Mouse (Mus musculus): ENCODE results near the gene B3gat2. TPM values are rescaled to one million over a fixed set of nuclear protein-coding genes. Genes with fewer than 3 reads are reported as not detected.

Gene B3gat2
- polyA plus RNA-seq, 1 experiment from 2014 or later, result 0.51 TPM

DNA sequence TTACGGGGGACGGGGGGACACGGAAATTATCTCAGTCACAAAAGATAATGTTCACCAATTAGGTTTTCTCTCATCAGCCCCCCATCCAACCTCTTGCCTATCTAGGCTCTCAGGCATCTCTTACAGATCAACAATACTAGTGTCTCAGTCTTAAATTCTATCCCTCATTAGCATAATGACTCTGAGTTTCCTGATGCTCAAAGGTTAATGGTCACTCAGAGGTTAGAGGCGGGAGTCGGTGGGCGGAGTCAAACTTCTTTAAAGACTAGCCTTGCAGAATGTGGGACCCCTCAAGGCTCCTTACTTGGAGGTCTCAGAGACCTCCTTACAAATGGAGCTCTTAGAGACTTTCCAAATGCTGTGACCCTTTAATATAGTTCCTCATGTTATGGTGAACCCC, 8.0 kb upstream of the B3gat2 start:
- H3K4me2 ChIP-seq (ENCODE audit: low read length), result no peak overlapping the region
- no peaks in the 10 kb centered on the region for H3K36me3 ChIP-seq (ENCODE audit: control insufficient read depth, insufficient read depth, low read length)
- no peak overlapping the region for H3K9ac ChIP-seq (ENCODE audit: low read length)
- H3K27me3 ChIP-seq (ENCODE audit: control insufficient read depth, insufficient read depth, low read length), result peaks cover 1% of the 10 kb centered on the region; the same call in 1 of the 2 replicates
- no peaks in the 10 kb centered on the region for H3K9me3 ChIP-seq (ENCODE audit: control insufficient read depth, low read length)
- H3K4me1 ChIP-seq (ENCODE audit: control insufficient read depth in 2 of 2, insufficient read depth in 2 of 2, low read length in 2 of 2), result no peaks in the 10 kb centered on the region
- H3K27ac ChIP-seq (replicated peaks in 1 of 2; ENCODE audit: control insufficient read depth in 1 of 2, insufficient read depth in 1 of 2, low read depth in 2 of 2, low read length in 2 of 2), result no peak overlapping the region
- 78% methylated on average over 6 of the region's 6 CpGs for WGBS
- H3K4me3 ChIP-seq (ENCODE audit: control insufficient read depth in 1 of 2, insufficient read depth in 1 of 2, low read depth in 1 of 2, low read length in 2 of 2), result no peak overlapping the region
- ATAC-seq (ENCODE audit: insufficient number of reproducible peaks, insufficient read depth, low FRiP score, low read depth), result no peak

DNA sequence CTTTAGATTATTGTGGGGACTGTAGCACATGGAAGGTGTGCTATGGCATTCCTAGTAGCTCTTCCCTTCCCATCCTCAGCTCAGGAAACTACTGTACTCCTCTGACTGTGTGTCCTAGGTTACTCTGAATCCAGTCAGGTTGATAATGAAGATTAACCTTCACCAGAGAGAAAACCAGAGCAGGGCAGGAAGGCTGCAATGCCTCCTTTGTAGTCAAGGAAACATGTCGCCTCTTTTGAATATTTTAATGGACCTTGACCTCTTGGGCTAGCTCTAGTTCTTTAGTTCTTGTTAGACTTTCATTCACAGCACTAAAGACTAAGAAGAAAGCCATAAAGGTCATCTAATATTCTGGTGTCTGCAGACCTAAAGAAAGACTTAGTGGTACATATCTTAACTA, 7.2 kb upstream of the B3gat2 start:
- Histone ChIP-seq H3K27ac (replicated peaks in 1 of 2; ENCODE audit: control insufficient read depth in 1 of 2, insufficient read depth in 1 of 2, low read depth in 2 of 2, low read length in 2 of 2) (no peak overlapping the region), H3K27me3 (ENCODE audit: control insufficient read depth, insufficient read depth, low read length) (peaks cover 7% of the 10 kb centered on the region), H3K9me3 (ENCODE audit: control insufficient read depth, low read length) (no peaks in the 10 kb centered on the region), H3K4me1 (ENCODE audit: control insufficient read depth in 2 of 2, insufficient read depth in 2 of 2, low read length in 2 of 2) (no peaks in the 10 kb centered on the region), H3K9ac (ENCODE audit: low read length) (no peak overlapping the region), H3K4me3 (ENCODE audit: control insufficient read depth in 1 of 2, insufficient read depth in 1 of 2, low read depth in 1 of 2, low read length in 2 of 2) (no peak overlapping the region), H3K4me2 (ENCODE audit: low read length) (no peak overlapping the region), H3K36me3 (ENCODE audit: control insufficient read depth, insufficient read depth, low read length) (no peaks in the 10 kb centered on the region)
- ATAC-seq (ENCODE audit: insufficient number of reproducible peaks, insufficient read depth, low FRiP score, low read depth), result no peak
- WGBS, result 69% methylated on average over 1 of the region's 1 CpGs

DNA sequence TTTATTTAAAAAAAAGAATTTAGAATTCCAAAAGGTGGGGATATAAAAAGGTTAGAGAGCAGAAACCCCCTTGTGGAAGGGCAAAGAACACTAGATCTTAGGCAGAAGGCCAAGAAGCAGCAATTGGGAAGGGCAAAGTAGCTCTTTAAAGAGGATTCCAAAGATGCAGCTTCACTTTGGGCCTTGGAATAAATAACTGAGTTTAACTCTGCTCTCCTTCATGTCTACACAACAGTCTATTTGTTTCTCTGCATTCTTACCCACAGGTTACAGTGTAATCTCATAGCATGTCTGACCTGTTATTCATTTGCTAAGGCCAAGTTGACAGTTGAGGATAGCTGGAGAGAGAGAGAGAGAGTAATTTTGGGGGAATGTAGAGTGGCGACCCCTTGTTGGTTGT, 6.6 kb upstream of the B3gat2 start:
- Histone ChIP-seq H3K9ac (ENCODE audit: low read length) (no peak overlapping the region), H3K9me3 (ENCODE audit: control insufficient read depth, low read length) (no peaks in the 10 kb centered on the region), H3K4me3 (ENCODE audit: control insufficient read depth in 1 of 2, insufficient read depth in 1 of 2, low read depth in 1 of 2, low read length in 2 of 2) (no peak overlapping the region), H3K4me2 (ENCODE audit: low read length) (no peak overlapping the region), H3K27me3 (ENCODE audit: control insufficient read depth, insufficient read depth, low read length) (peaks cover 14% of the 10 kb centered on the region), H3K27ac (replicated peaks in 1 of 2; ENCODE audit: control insufficient read depth in 1 of 2, insufficient read depth in 1 of 2, low read depth in 2 of 2, low read length in 2 of 2) (no peak overlapping the region), H3K4me1 (ENCODE audit: control insufficient read depth in 2 of 2, insufficient read depth in 2 of 2, low read length in 2 of 2) (no peaks in the 10 kb centered on the region), H3K36me3 (ENCODE audit: control insufficient read depth, insufficient read depth, low read length) (no peaks in the 10 kb centered on the region)
- ATAC-seq (ENCODE audit: insufficient number of reproducible peaks, insufficient read depth, low FRiP score, low read depth), result no peak
- 86% methylated on average over 1 of the region's 1 CpGs for WGBS

GRCm38 (mm10) chr1:23762136-23762687, 659 bp downstream of the B3gat2 start:
- Histone ChIP-seq H3K4me2 (ENCODE audit: low read length) (peak overlapping the region; percentile 99), H3K4me1 (ENCODE audit: control insufficient read depth in 2 of 2, insufficient read depth in 2 of 2, low read length in 2 of 2) (peaks cover 4 to 13% of the 10 kb centered on the region in 2 experiments; a peak in 3 of 4 replicates), H3K36me3 (ENCODE audit: control insufficient read depth, insufficient read depth, low read length) (no peaks in the 10 kb centered on the region), H3K27ac (replicated peaks in 1 of 2; ENCODE audit: control insufficient read depth in 1 of 2, insufficient read depth in 1 of 2, low read depth in 2 of 2, low read length in 2 of 2) (no peak overlapping the region), H3K9ac (ENCODE audit: low read length) (peak overlapping the region; percentile 58), H3K27me3 (ENCODE audit: control insufficient read depth, insufficient read depth, low read length) (peaks cover 60% of the 10 kb centered on the region), H3K9me3 (ENCODE audit: control insufficient read depth, low read length) (no peaks in the 10 kb centered on the region), H3K4me3 (ENCODE audit: control insufficient read depth in 1 of 2, insufficient read depth in 1 of 2, low read depth in 1 of 2, low read length in 2 of 2) (peak overlapping the region; percentile 57 to 62)
- under 1% methylated on average over 45 of the region's 45 CpGs for WGBS
- peak; percentile 24; the same call in 1 of the 2 replicates for ATAC-seq (ENCODE audit: insufficient number of reproducible peaks, insufficient read depth, low FRiP score, low read depth)

DNA sequence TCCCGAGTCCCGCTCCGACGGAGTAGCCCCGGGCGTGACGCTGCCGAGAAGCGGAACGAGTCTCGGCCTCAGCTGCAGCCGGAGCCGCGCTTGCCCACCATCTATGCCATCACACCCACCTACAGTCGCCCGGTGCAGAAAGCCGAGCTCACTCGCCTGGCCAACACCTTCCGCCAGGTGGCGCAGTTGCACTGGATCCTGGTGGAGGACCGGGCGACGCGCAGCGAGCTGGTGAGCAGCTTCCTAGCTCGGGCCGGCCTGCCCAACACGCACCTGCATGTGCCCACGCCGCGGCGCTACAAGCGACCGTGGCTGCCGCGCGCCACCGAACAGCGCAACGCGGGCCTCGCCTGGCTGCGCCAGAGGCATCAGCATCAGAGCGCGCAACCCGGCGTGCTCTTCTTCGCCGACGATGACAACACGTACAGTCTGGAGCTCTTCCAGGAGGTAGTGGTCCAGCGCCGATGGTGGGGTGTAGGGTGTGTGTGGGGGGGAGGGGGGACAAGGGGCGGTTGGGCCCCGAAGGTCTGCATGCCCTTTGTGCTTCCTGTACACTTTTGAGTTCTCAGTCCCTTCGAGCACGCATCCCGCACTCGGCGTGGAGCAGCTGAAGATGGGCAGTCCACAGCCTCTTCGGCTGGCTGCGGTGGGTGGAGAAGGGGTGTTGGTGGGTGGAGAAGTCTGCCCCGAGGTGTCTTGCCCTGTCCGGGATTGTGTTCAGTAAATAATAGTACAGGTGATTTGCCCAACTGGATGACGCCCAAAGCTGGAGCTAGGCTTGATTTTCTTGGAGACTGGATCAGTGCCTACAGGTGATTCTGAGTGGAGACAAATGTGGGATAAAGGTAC, 1.5 kb downstream of the B3gat2 start:
- no peak overlapping the region for H3K27ac ChIP-seq (replicated peaks in 1 of 2; ENCODE audit: control insufficient read depth in 1 of 2, insufficient read depth in 1 of 2, low read depth in 2 of 2, low read length in 2 of 2)
- H3K36me3 ChIP-seq (ENCODE audit: control insufficient read depth, insufficient read depth, low read length), result no peaks in the 10 kb centered on the region
- H3K9me3 ChIP-seq (ENCODE audit: control insufficient read depth, low read length), result no peaks in the 10 kb centered on the region
- peak overlapping the region; percentile 99 for H3K4me2 ChIP-seq (ENCODE audit: low read length)
- peaks cover 4 to 13% of the 10 kb centered on the region in 2 experiments; a peak in 3 of 4 replicates for H3K4me1 ChIP-seq (ENCODE audit: control insufficient read depth in 2 of 2, insufficient read depth in 2 of 2, low read length in 2 of 2)
- H3K9ac ChIP-seq (ENCODE audit: low read length), result peak overlapping the region; percentile 58
- peak overlapping the region; percentile 57 to 62 for H3K4me3 ChIP-seq (ENCODE audit: control insufficient read depth in 1 of 2, insufficient read depth in 1 of 2, low read depth in 1 of 2, low read length in 2 of 2)
- ATAC-seq (ENCODE audit: insufficient number of reproducible peaks, insufficient read depth, low FRiP score, low read depth), result peak; percentile 70
- H3K27me3 ChIP-seq (ENCODE audit: control insufficient read depth, insufficient read depth, low read length), result peaks cover 61% of the 10 kb centered on the region
- WGBS, result 2% methylated on average over 61 of the region's 65 CpGs

GRCm38 (mm10) chr1:23763726-23764125, 2.2 kb downstream of the B3gat2 start:
- Histone ChIP-seq H3K4me2 (ENCODE audit: low read length) (0 out of 2 replicates have a peak overlapping the region, but pooled peaks have one; percentile 99), H3K4me1 (ENCODE audit: control insufficient read depth in 2 of 2, insufficient read depth in 2 of 2, low read length in 2 of 2) (peaks cover 4 to 13% of the 10 kb centered on the region in 2 experiments; a peak in 3 of 4 replicates), H3K36me3 (ENCODE audit: control insufficient read depth, insufficient read depth, low read length) (no peaks in the 10 kb centered on the region), H3K9me3 (ENCODE audit: control insufficient read depth, low read length) (no peaks in the 10 kb centered on the region), H3K27ac (replicated peaks in 1 of 2; ENCODE audit: control insufficient read depth in 1 of 2, insufficient read depth in 1 of 2, low read depth in 2 of 2, low read length in 2 of 2) (no peak overlapping the region), H3K9ac (ENCODE audit: low read length) (no peak overlapping the region), H3K27me3 (ENCODE audit: control insufficient read depth, insufficient read depth, low read length) (peaks cover 59% of the 10 kb centered on the region), H3K4me3 (ENCODE audit: control insufficient read depth in 1 of 2, insufficient read depth in 1 of 2, low read depth in 1 of 2, low read length in 2 of 2) (no peak overlapping the region)
- ATAC-seq (ENCODE audit: insufficient number of reproducible peaks, insufficient read depth, low FRiP score, low read depth), result no peak
- 6% methylated on average over 7 of the region's 7 CpGs for WGBS

- Histone ChIP-seq H3K4me2 (ENCODE audit: low read length) (no peak overlapping the region), H3K4me1 (ENCODE audit: control insufficient read depth in 2 of 2, insufficient read depth in 2 of 2, low read length in 2 of 2) (peaks cover 4 to 13% of the 10 kb centered on the region in 2 experiments; a peak in 3 of 4 replicates), H3K27ac (replicated peaks in 1 of 2; ENCODE audit: control insufficient read depth in 1 of 2, insufficient read depth in 1 of 2, low read depth in 2 of 2, low read length in 2 of 2) (no peak overlapping the region), H3K9me3 (ENCODE audit: control insufficient read depth, low read length) (no peaks in the 10 kb centered on the region), H3K9ac (ENCODE audit: low read length) (no peak overlapping the region), H3K4me3 (ENCODE audit: control insufficient read depth in 1 of 2, insufficient read depth in 1 of 2, low read depth in 1 of 2, low read length in 2 of 2) (no peak overlapping the region), H3K27me3 (ENCODE audit: control insufficient read depth, insufficient read depth, low read length) (peaks cover 50% of the 10 kb centered on the region), H3K36me3 (ENCODE audit: control insufficient read depth, insufficient read depth, low read length) (no peaks in the 10 kb centered on the region)
- 68% methylated on average over 4 of the region's 4 CpGs for WGBS
- ATAC-seq (ENCODE audit: insufficient number of reproducible peaks, insufficient read depth, low FRiP score, low read depth), result no peak
Observed at GRCm38 (mm10) chr1:23764710-23765109, 3.2 kb downstream of the B3gat2 start.
